Mouse (Mus musculus) spleen, postnatal 36 days (tissue): ENCODE data around the gene Synpr.

Source experiments
- DNase-seq, 2 experiments: peaks; one replicate each; pipeline ENCODE4 v3.0.0; 2022; ENCODE audit warnings: low spot score in 2 of 2, mixed read lengths in 1 of 2

Synpr gene

DNA sequence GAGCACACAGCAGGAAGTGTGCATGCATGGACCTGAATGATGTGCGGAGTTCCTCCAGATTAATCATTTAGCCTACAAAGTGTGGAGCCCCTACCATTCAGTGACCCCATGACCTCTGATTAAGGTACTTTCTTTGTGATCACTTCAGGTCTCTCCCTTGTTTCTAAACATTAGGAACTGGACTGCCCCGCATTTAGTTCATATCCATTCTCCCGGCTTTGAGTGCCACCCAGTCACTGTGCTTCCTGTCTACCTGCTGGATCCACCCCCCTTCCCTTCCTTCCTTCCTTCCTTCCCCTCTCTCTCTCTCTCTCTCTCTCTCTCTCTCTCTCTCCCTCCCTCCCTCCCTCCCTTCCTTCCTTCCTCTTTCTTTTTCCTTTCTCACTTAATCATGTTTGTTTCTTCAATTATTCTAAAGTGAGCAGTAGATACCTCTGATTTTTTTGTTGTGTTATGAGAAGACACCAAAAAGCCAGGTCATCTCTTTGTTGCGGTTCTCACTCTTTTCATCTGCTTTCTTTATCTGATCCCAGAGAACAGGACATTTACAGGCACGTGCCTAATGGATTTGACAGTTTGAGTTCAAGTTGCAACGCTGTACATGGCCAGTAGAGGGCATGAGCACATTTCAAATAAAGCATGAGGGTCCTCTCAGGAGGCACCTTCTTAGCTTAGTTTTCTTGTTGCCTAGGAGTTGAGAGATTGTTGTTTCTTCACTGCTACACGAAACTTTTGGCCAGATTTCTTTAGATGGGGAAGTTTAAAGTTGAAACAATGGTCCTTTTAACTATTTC is 71.2 kb downstream of the Synpr start:
- peak in 1 of 2 experiments; percentile 15 for DNase-seq

DNA sequence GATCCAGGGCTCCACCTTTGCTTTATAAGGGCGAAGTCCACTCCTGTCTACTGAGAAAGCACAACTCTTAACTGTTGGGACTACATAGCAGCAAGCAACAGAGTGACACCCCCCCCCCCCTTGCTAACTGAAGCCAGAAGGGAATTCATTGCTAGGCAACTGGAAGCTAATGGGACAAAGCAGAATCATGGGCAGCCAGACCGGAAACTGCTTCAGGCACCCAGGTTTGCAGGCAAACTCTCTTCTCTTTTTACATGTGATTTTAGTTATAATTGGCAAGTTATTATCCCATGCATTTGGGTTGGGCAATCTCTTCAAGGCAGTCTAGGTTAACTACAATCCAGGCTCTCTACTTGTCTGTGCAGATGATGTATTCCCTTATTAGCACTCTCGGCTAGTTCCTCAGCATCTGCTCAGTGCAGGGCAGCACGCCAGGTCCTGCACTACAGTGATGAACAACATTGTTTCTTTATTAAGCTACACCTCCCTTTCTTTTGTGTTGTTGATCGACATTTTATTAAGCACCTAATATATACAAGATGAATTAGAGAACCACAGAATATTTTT is 72.6 kb downstream of the Synpr start:
- no peak for DNase-seq

DNA sequence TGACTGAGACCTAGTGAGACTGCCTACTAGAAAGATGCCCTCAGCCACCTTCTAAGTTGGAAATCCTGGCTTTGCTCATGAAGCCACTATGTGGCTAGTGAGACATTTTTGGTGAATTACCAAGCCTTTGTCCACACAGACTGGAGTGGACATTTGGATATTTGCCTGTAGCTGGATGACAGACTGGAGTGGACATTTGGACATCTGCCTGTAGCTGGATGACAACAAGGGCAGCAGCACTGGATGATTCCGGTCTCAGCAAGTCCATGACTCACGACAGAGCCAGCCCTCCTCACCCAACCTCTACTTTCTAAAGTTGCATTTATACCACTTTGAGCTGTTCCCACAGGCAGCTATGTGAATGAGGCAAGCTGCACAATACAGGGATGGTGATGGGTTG is 73.5 kb downstream of the Synpr start:
- DNase-seq = no peak

DNA sequence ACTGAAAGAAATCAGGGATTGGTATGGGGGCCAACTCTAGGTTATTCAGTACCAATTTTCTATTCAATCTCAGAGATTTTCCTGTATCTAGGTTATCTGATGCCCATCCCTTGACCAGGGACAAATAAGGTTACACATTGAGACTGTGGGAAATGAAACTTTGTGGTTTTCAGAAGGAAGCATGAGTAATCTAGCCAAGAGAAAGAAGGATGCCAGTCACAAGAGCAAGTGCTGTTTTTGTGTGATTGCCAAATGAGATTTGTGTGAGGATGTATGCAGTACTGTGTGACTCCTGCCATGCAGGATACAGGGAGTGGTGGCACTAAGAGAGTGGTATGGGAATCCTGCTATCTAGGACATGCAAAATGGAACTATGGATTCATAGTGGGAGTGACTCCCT is 76.6 kb downstream of the Synpr start:
- no peak for DNase-seq

DNA sequence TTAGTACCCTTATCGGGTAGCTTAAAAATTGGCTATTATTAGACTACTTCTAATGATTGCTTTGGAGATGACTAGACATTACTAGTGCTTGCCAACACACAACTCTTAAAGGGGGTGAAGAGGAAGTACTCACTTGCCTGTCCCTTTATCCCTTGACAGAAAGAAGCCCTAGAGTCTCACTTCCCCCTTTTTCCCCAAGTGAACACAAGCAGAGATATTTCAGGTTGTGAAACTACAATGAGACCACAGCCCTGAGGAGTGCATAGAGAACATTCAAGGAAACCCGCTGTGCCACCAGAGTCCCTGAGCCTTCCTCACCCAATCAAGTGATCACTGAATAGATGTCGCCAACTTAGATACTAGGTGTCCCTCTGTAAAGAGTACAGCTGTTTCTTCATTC is 77.1 kb downstream of the Synpr start:
- DNase-seq = peak; percentile 24 to 28

DNA sequence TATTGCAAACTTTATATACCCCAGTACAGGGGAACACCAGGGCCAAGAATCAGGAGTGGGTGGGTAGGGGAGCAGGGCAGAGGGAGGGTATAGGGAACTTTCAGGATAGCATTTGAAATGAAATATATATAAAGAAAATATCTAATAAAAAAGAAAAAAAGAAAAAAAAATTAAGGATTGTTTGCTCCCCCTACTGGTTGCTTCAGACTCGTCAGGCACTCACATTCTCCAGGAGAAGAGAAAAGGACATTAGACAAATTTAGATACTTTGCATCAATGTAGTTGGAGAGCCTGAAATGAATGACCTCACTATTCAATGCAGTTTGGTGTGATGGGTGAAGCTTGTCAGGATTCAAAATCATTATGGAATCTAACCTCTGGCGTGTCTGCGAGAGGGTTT is 83.7 kb downstream of the Synpr start:
- no peak for DNase-seq

DNA sequence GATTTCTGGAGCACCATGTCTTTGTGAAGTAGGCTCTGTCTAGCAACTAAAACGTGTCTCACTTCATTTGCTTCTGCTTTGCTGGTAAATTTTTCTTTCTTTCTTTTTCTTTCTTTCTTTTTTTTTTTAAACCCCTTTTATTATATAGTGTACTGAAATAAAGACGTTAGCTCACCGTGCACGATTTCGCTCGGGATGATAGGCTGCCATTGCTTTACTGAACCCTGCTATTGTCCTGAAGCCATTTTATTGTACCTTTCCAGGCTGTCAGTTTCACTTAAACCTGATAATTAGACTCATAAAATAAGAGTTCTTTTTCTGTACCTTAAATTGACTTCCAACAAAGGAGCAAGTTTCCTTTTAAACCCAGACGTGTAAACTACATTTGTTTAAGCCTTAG is 104.5 kb downstream of the Synpr start:
- DNase-seq = no peak

DNA sequence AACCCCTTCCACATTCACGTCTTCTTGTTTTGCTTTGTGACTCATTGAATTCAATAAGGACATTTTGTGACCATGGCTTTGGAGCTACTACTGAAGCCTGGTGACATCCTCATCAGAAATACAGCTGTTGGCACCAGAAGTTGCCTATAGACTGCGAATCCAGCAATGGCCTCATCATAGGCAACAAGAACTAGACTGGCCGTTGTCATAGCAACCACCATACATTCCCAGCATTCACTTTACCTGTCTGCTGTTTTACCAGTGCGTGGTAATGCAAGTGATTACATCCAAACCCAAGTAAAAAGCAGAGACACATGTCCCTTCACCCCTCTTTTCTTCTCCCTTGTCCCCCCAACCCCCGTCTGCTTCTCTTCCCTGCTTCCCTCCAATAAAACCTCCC is 105.4 kb downstream of the Synpr start:
- no peak for DNase-seq

DNA sequence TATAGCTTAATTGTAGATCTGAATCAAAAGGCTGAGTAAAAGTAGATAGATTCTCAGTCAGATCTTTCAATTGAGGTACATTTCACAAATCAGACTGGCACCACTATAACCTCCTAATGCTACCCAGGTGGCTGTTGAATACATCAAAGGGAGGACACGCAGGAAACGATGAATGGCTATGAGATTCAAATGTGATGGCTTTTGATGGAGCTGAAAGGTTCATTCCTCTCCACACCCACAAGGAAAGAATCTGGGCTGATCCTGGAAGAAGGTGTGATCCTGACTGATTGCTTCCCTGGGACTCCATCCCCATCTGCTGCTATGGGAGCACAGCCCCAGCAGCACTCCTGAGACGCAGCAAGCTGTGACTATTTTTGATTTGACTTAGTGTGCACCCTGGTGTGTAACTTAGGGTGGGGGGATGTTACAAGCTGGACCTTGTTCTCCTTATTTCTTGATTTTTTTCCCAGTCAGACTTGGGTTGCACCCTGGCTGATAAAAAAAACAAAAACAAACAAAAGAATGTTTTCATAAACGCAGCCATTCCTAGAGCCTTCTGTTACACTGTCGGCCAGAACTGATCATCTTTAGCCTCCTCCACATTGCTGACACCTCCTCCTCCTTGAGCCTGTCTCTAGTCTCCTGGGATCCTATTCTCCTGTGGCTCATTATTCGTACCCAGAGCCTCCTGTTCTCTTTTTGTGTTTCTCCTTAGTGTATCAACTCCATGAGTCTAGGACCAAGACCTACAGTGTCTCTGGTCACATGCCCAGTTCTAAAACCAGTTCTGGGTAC is 114.8 kb downstream of the Synpr start:
- no peak for DNase-seq

DNA sequence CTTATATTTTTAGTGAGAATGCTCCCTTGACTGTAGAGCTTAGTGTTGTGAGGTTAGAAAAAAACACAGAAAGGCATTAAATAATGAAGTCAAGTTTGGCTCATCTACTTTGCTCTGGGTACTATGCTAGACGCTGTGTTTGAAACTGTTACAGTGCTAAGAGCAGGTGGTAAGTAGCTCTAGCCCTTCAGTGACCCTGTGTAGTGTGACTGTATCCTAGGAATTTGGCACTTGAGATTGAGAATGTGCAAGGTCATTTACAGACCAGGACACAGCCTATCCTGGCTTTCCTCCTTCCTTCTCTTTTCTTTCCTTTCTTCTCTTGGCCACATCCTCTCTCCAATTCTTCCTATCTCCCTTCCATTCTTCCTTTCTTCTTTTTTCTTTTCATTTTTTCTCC is 127.1 kb downstream of the Synpr start:
- no peak for DNase-seq

DNA sequence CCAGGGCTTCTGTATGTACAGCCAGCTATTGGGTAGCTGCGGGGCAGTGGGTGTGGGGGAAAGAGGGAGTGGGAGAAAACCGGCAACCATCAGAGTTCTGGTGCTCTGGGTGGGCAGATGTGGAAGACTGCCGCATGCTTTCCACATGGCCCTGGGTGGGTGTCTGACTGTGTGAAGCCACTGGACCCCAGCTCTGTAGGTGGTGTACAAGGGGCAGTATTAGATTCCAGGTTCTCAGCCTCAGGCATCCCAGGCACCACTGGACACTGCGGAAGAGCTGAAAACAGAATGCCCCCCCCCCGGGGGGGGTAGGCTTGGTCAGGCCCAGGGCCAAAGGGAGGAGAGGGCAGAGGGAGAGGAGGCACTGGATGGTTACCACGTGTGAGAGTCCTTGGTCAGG is 156.1 kb downstream of the Synpr start:
- DNase-seq = no peak

DNA sequence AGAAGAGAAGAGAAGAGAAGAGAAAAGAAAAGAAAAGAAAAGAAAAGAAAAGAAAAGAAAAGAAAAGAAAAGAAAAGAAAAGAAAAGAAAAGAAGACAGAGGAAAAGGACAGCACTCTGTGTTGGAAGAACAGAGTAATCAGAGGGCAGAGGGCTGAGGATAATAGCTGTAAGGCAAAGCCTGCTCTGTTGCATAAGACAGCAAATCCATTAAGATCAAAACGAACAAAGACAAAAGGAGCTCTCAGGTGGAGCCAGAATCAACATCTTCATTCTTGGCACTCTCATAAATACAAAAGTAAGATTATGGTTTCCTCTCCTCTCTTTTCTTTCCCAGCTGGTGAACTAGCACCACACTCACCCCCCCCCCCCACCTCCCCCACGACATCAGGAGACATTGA is 160.3 kb downstream of the Synpr start:
- DNase-seq = no peak

DNA sequence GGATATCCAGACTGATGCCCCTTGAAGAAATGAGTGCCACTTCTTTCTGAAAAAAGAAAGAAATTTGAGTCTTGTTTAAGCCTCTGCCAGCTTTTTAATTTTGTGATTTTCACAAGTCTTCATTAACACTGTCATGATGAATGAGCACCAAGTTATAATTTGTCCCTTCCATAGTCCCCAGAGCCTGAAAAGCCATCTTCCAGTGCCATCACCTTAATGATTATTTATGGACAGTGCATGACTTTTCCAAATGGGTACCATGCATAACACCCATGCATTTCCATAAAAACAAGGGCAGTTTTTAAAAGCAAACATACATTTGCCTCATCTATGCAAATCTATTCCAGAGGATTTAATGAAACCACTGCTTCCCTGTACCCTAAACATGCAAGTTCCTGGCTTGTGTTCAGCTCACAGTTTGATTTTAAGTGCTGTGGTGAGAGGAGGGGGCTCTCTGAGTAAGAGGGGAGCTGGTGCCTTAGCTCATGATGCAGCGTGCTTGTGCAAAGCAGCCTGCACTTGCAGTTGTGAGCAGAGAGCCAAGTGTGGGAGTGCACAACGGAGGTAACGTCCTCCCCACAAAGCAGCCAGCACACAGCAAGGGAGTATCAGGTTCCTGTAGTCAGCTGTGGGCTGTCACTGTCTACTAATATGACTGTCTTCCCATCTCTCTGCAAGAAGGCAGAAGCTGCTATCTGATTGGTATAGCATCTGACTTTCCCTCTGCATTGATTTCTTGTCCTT is 169.1 kb downstream of the Synpr start:
- DNase-seq = no peak

DNA sequence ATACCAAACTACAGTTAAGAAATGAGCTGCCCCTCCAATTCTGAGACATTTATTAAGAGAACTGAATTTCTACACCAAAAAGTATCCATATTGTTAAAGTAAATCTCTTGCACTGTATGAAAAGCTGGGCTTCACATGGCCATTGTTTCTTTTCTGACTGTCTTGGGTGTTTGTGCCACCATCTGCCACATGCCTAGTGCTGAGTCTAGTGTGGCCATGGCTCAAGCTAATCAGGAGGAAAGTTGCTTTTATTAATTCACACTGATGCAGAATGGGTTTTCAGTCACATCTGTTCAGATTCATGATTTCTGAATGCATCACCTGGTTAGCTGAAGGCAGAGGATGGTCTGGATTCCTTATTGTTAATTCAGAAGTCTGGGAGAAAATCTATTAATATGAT is 170.4 kb downstream of the Synpr start:
- DNase-seq = no peak

DNA sequence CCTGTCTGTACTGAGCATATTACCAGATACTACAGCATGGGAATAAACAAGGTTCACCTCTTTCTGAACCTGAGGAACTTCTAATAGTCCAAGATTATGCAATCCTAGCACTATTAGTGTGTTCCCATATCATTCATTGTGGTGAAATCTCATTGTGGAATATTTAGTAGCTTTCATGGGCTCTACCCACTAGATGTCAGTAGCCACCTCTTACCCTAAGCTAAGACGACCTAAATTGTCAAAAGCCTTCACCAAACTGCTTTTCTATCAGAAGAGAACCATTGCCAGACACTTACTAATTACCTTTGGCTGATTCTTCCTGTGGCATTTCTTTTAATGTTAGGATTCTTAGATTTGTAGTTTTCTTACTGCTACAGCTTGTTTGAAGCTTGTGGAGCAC is 174.8 kb downstream of the Synpr start:
- DNase-seq = no peak

DNA sequence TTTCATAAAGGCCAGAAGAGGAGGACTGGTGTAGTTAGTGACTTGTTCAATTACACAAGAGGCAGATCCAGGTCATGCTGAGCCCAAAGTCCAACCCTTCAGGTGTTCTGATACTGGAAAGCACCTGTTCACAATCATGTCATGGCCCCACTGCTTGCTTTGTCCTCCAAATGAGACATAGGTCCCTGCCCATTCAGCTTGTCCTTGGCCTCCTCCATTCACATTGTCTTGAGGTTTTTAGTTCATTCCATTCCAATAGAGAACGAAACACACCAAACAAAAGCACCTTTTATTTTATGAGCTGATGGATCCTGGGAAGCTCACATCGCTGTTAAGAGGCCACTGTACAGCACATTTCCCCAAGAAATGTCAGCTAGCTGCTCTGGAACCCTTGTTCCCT is 184.6 kb downstream of the Synpr start:
- no peak for DNase-seq

DNA sequence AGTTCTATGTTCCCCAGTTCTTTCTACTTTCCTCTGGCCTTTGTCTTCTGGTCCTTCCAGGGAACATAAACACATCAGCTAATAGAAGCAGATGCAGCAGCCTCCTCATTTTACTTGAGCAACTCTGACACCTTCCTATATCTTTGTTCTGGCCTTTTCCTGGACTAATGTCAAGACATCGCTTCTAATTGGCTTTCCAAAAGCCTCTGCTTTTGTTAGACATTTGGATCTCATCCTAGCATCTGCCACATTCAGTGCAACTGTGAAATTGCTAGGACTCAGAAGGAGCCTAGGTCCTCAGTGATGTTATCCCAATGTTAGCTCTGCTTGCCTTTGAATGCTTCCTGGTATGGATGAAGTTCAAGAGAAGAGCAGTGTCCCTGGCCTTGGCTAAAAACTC is 193.2 kb downstream of the Synpr start:
- DNase-seq = no peak

DNA sequence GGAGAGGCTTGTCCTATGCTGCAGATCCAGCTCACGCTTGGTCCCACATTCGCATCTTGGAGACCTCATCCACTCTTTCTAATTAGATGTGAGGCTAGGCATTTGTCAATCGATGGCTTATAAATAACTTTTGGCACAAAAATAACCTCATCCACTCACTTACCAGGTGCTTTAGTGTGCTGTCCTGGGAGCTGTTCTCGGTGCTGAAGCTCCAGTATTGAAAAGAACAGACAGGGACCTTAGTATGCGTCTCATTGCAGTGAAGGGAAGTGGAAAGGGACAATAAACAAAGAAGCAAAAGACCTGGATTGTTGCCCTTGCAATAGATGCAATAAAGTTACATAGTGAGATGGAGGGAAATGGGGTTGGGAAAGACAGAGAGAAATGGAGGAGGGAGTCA is 220.8 kb downstream of the Synpr start:
- DNase-seq = no peak

DNA sequence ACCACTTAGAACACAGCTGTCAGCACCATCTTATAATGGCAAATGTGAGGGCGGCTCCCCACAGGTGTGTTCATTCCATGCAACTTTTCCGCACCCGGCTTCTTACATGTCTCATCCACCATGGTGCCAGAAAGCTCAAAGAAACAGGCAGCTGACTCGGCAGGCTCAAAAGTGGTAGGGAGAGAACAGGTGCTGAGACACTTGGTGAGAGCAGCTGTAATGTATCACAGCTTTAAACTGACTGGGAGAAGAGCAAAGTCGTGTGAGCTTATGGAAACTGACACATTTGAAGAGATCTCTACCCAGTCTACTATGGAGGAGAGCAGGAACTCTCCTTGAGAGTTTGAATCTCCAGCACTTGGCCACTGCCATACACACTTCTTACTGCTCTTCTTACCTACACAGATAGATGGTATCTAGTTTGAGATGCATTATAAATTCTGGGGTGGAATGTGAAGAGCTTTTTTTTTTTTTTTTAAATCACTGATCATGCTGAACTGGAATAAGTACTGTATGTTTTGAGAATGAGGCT is 234.1 kb downstream of the Synpr start:
- DNase-seq = no peak

DNA sequence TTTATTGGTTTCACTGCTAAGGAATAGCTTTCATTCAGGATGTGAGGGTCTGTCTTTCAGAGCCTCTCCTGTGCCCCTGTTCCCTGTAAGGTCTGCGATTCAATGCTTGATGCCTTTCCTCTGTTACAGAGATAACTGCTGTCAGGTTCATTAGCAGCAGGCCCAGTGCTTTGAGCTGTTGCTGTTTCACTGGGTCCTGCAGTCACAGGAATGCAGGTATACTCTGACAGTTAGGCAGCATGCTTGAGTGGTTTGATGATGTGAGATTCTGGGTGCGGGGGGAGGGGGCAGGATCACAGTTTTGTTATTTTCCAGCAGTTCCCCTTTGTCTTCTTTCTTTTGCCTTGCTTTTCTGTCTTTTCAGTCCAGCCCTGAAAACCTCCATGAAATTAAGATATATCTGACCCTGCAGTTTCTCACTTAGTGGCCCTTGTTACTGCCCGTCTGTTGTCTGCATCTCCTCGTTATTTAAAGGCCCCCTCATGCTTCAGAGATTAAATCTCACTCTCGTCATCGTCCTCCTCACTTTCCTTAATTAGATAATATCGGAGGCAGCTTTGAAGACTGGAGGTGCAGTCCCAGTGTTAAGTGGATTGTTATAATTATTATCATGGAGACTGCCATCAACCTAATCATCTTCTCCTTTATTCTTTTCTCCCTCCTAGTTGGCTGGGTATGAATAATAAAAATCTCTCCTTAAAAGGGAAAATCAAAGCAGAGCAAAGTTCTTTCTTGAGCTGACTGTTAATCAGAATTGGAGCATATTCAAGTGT is 234.8 kb downstream of the Synpr start:
- DNase-seq = no peak

DNA sequence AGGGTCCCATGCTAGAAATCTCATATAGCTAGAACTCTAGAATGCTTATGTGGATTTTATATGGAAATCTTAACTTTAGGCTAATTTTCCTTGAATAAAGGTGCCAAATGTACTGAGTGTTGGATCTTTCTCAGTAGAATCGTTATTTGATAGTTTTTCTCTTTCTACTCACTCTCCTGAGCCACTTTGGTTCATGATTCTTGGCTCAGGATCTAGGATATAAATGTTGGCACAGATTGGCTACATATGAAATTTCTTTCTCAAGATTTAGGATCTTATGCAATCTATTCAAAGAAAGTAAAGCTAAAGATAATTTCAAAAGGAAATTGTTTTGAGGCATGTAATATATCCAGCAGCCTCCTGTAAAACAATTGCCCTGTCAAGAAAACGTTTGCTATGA is 263.2 kb downstream of the Synpr start:
- no peak for DNase-seq
